Mouse (Mus musculus): ENCODE results near the gene Dgkg. TPM values are rescaled to one million over a fixed set of nuclear protein-coding genes. Genes with fewer than 3 reads are reported as not detected.

Gene Dgkg
- total RNA-seq, 1 experiment: 0.22 TPM

GRCm38 (mm10) chr16:22596394-22596793, 60.6 kb downstream of the Dgkg start:
- H3K4me3 ChIP-seq (ENCODE audit: insufficient read depth in 1 of 2, low read depth in 1 of 2, low read length in 2 of 2, poor library complexity in 1 of 2, severe bottlenecking in 1 of 2): no peak overlapping the region
- H3K9me3 ChIP-seq (ENCODE audit: control insufficient read depth, insufficient read depth, low read depth, low read length): no peaks in the 10 kb centered on the region
- H3K4me1 ChIP-seq (ENCODE audit: control insufficient read depth in 2 of 2, insufficient read depth in 2 of 2, low read length in 2 of 2, poor library complexity in 1 of 2): no peaks in the 10 kb centered on the region
- no peak overlapping the region for H3K27ac ChIP-seq (ENCODE audit: insufficient read depth, low read depth, low read length, poor library complexity, severe bottlenecking)
- H3K36me3 ChIP-seq (ENCODE audit: control insufficient read depth, insufficient read depth, low read length, poor library complexity, severe bottlenecking): no peaks in the 10 kb centered on the region
- no peak overlapping the region for H3K9ac ChIP-seq (ENCODE audit: insufficient read depth, low read depth, low read length, poor library complexity, severe bottlenecking)
- in situ Hi-C loops (cut with MboI; ENCODE audit: low sequenced_read_pairs in 2 of 2, unreplicated experiment in 2 of 2): loop anchor here in 1 of 2 experiments (25.0 kb wide), 1 partner anchor 216 kb away; the partner anchor contains the start of gene Crygs
- TF ChIP-seq MAFK (IDR thresholded peaks at IDR 0.05; ENCODE audit: insufficient read depth, low read depth, low read length): no peak
- TF ChIP-seq ZNF384 (IDR thresholded peaks at IDR 0.05; ENCODE audit: low read depth, low read length): peak; percentile 75
- no peak for DNase-seq (ENCODE audit: low read depth, low spot score)

- Histone ChIP-seq H3K36me3 (ENCODE audit: control insufficient read depth, insufficient read depth, low read length, poor library complexity, severe bottlenecking) (no peaks in the 10 kb centered on the region), H3K4me1 (ENCODE audit: control insufficient read depth in 2 of 2, insufficient read depth in 2 of 2, low read length in 2 of 2, poor library complexity in 1 of 2) (no peaks in the 10 kb centered on the region), H3K27ac (ENCODE audit: insufficient read depth, low read depth, low read length, poor library complexity, severe bottlenecking) (no peak overlapping the region), H3K9me3 (ENCODE audit: control insufficient read depth, insufficient read depth, low read depth, low read length) (no peaks in the 10 kb centered on the region), H3K9ac (ENCODE audit: insufficient read depth, low read depth, low read length, poor library complexity, severe bottlenecking) (no peak overlapping the region), H3K4me3 (ENCODE audit: insufficient read depth in 1 of 2, low read depth in 1 of 2, low read length in 2 of 2, poor library complexity in 1 of 2, severe bottlenecking in 1 of 2) (no peak overlapping the region)
- no peak for TF ChIP-seq ZC3H11A (IDR thresholded peaks at IDR 0.05; ENCODE audit: borderline replicate concordance, low read depth, low read length)
- no peak for TF ChIP-seq ZNF384 (IDR thresholded peaks at IDR 0.05; ENCODE audit: low read depth, low read length)
- TF ChIP-seq HCFC1 (IDR thresholded peaks at IDR 0.05; ENCODE audit: borderline replicate concordance, insufficient read depth, low read length): no peak
- TF ChIP-seq CHD2 (IDR thresholded peaks at IDR 0.05; ENCODE audit: low read depth, low read length): no peak
- no peak for TF ChIP-seq MAFK (IDR thresholded peaks at IDR 0.05; ENCODE audit: insufficient read depth, low read depth, low read length)
- in situ Hi-C loops (cut with MboI; ENCODE audit: low sequenced_read_pairs in 2 of 2, unreplicated experiment in 2 of 2): loop anchor here in 1 of 2 experiments (25.0 kb wide), 1 partner anchor 218 kb away; the partner anchor contains the start of gene Crygs
- no peak for DNase-seq (ENCODE audit: low read depth, low spot score)
These were observed 63.1 kb downstream of the Dgkg start for GRCm38 (mm10) chr16:22593907-22594306.

- in situ Hi-C loops (cut with MboI; ENCODE audit: low sequenced_read_pairs in 2 of 2, unreplicated experiment in 2 of 2): loop anchor here in 1 of 2 experiments (25.0 kb wide), 1 partner anchor 223 kb away; the partner anchor contains the start of gene Crygs
- Histone ChIP-seq H3K9ac (ENCODE audit: insufficient read depth, low read depth, low read length, poor library complexity, severe bottlenecking) (no peak overlapping the region), H3K9me3 (ENCODE audit: control insufficient read depth, insufficient read depth, low read depth, low read length) (no peaks in the 10 kb centered on the region), H3K36me3 (ENCODE audit: control insufficient read depth, insufficient read depth, low read length, poor library complexity, severe bottlenecking) (no peaks in the 10 kb centered on the region), H3K27ac (ENCODE audit: insufficient read depth, low read depth, low read length, poor library complexity, severe bottlenecking) (no peak overlapping the region), H3K4me3 (ENCODE audit: insufficient read depth in 1 of 2, low read depth in 1 of 2, low read length in 2 of 2, poor library complexity in 1 of 2, severe bottlenecking in 1 of 2) (no peak overlapping the region), H3K4me1 (ENCODE audit: control insufficient read depth in 2 of 2, insufficient read depth in 2 of 2, low read length in 2 of 2, poor library complexity in 1 of 2) (no peaks in the 10 kb centered on the region)
- TF ChIP-seq ZNF384 (IDR thresholded peaks at IDR 0.05; ENCODE audit: low read depth, low read length): no peak
- TF ChIP-seq CHD2 (IDR thresholded peaks at IDR 0.05; ENCODE audit: low read depth, low read length): no peak
- no peak for TF ChIP-seq HCFC1 (IDR thresholded peaks at IDR 0.05; ENCODE audit: borderline replicate concordance, insufficient read depth, low read length)
- no peak for TF ChIP-seq ZC3H11A (IDR thresholded peaks at IDR 0.05; ENCODE audit: borderline replicate concordance, low read depth, low read length)
- no peak for TF ChIP-seq MAFK (IDR thresholded peaks at IDR 0.05; ENCODE audit: insufficient read depth, low read depth, low read length)
- DNase-seq (ENCODE audit: low read depth, low spot score): no peak
These were observed 67.4 kb downstream of the Dgkg start for GRCm38 (mm10) chr16:22589619-22590018.

GRCm38 (mm10) chr16:22586151-22586836, 70.7 kb downstream of the Dgkg start:
- H3K9me3 ChIP-seq (ENCODE audit: control insufficient read depth, insufficient read depth, low read depth, low read length): no peaks in the 10 kb centered on the region
- TF ChIP-seq CHD2 (IDR thresholded peaks at IDR 0.05; ENCODE audit: low read depth, low read length) (no peak), ZNF384 (IDR thresholded peaks at IDR 0.05; ENCODE audit: low read depth, low read length) (no peak)
- in situ Hi-C loops (cut with MboI; ENCODE audit: low sequenced_read_pairs in 2 of 2, unreplicated experiment in 2 of 2): loop anchor here in 1 of 2 experiments (25.0 kb wide), 1 partner anchor 226 kb away; the partner anchor contains the start of gene Crygs

More at GRCm38 (mm10) chr16:22586151-22586836, 70.7 kb downstream of the Dgkg start:
- no peaks in the 10 kb centered on the region for H3K36me3 ChIP-seq (ENCODE audit: control insufficient read depth, insufficient read depth, low read length, poor library complexity, severe bottlenecking)
- H3K27ac ChIP-seq (ENCODE audit: insufficient read depth, low read depth, low read length, poor library complexity, severe bottlenecking): no peak overlapping the region
- H3K4me3 ChIP-seq (ENCODE audit: insufficient read depth in 1 of 2, low read depth in 1 of 2, low read length in 2 of 2, poor library complexity in 1 of 2, severe bottlenecking in 1 of 2): no peak overlapping the region
- H3K4me1 ChIP-seq (ENCODE audit: control insufficient read depth in 2 of 2, insufficient read depth in 2 of 2, low read length in 2 of 2, poor library complexity in 1 of 2): no peaks in the 10 kb centered on the region
- no peak overlapping the region for H3K9ac ChIP-seq (ENCODE audit: insufficient read depth, low read depth, low read length, poor library complexity, severe bottlenecking)
- DNase-seq (ENCODE audit: low read depth, low spot score): no peak
